Mouse (Mus musculus): Measurements from ENCODE around the gene Parp2. TPM values are rescaled to one million over a fixed set of nuclear protein-coding genes. Genes with fewer than 3 reads are reported as not detected.

Gene Parp2
- polyA plus RNA-seq (2015; fragmentation: Nextera tagmentation; extraction: Ambion mirVana) = 53.3 and 56.7 TPM in 2 replicates

- Histone ChIP-seq H3K9ac (replicated peaks; ENCODE audit: low read depth, low read length) (peak within 1 kb of the TSS; percentile 79), H3K4me3 (replicated peaks; ENCODE audit: low read length) (peak within 1 kb of the TSS; percentile 64), H3K9me3 (ENCODE audit: control insufficient read depth, low read length) (no peaks in the 10 kb centered on the region), H3K27me3 (replicated peaks; ENCODE audit: control insufficient read depth, insufficient read depth, low read length) (no peaks in the 10 kb centered on the region), H3K36me3 (ENCODE audit: control insufficient read depth, insufficient read depth) (no peaks in the 10 kb centered on the region; the same call in 1 of the 2 replicates), H3K4me1 (replicated peaks; ENCODE audit: control insufficient read depth, insufficient read depth, low read length) (peaks cover 3% of the 10 kb centered on the region; the same call in 1 of the 2 replicates), H3K4me2 (ENCODE audit: low read length) (peak within 1 kb of the TSS; percentile 76), H3K27ac (ENCODE audit: low read length) (peak within 1 kb of the TSS; percentile 94)
- WGBS = under 1% methylated on average over 42 of the region's 42 CpGs
- ATAC-seq = peak; percentile 98
Observed at GRCm38 (mm10) chr14:50807487-50808072, at the start of gene Parp2, which contains the start of gene Ccnb1ip1. Gene Parp2, plus strand, starts transcription at chr14:50807841. Gene Ccnb1ip1, minus strand, starts transcription at chr14:50807732.

DNA sequence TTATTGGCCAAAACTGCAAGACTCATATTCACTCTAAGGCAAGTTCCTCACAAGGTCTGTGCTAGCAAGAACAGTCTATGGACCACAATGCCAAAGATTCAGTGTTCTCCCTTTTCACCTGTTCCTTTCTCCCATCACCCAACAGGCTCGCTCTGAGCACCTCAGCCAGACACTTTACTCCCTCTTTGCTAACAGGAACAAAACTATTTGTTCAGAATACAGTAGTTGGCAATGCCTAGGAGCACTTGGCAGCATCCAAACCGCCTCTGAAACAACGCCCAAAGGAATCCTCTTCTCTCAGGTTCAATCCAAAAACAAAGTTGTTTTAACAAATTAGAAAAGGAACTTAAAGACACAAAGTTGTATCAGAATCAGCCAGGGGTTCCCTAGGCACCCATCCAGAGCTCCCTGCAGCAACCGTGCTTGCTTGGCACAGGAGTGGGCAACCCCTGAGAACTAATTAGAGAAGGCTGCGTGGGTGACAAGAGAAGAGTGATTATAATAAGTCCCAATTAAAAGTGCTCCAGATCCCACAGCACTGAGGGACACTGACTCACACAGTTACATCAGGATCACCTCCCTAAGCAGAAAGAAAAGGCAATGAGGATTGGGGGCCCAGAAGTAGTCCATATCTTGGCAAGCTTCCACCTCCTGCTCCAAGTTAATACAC, 49.1 kb upstream of the Parp2 start:
- Histone ChIP-seq H3K4me3 (replicated peaks; ENCODE audit: low read length) (no peak overlapping the region), H3K27me3 (replicated peaks; ENCODE audit: control insufficient read depth, insufficient read depth, low read length) (no peaks in the 10 kb centered on the region), H3K4me2 (ENCODE audit: low read length) (no peak overlapping the region), H3K9me3 (ENCODE audit: control insufficient read depth, low read length) (no peaks in the 10 kb centered on the region), H3K9ac (replicated peaks; ENCODE audit: low read depth, low read length) (no peak overlapping the region), H3K27ac (ENCODE audit: low read length) (no peak overlapping the region), H3K36me3 (ENCODE audit: control insufficient read depth, insufficient read depth) (no peaks in the 10 kb centered on the region), H3K4me1 (replicated peaks; ENCODE audit: control insufficient read depth, insufficient read depth, low read length) (no peaks in the 10 kb centered on the region)
- WGBS = 43% methylated on average over 5 of the region's 5 CpGs
- no peak; the same call in 1 of the 2 replicates for ATAC-seq

DNA sequence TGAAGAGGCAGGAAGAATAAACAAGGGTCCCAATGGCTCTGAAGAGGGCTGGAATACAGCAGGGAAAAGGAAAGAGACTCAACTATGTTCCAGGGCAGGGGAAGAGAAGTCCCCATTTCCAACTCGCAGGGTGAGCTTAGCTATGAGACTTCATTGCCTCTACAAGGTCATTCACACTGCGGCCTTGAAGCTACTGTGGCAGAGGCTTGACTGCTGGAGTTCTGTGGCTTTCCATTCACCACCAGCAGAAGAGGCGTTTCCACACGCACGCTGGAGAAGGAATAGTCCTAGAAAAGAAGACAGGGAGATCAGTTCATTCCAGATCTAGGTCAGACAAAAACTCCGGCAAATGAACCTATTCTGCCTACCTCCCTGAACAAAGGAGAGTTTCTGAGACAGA, 41.9 kb upstream of the Parp2 start:
- Histone ChIP-seq H3K9me3 (ENCODE audit: control insufficient read depth, low read length) (no peaks in the 10 kb centered on the region), H3K9ac (replicated peaks; ENCODE audit: low read depth, low read length) (no peak overlapping the region), H3K27ac (ENCODE audit: low read length) (no peak overlapping the region), H3K27me3 (replicated peaks; ENCODE audit: control insufficient read depth, insufficient read depth, low read length) (no peaks in the 10 kb centered on the region), H3K36me3 (ENCODE audit: control insufficient read depth, insufficient read depth) (peaks cover 21% of the 10 kb centered on the region), H3K4me1 (replicated peaks; ENCODE audit: control insufficient read depth, insufficient read depth, low read length) (no peaks in the 10 kb centered on the region), H3K4me2 (ENCODE audit: low read length) (no peak overlapping the region), H3K4me3 (replicated peaks; ENCODE audit: low read length) (no peak overlapping the region)
- 93% methylated on average over 6 of the region's 6 CpGs for WGBS
- ATAC-seq = no peak

DNA sequence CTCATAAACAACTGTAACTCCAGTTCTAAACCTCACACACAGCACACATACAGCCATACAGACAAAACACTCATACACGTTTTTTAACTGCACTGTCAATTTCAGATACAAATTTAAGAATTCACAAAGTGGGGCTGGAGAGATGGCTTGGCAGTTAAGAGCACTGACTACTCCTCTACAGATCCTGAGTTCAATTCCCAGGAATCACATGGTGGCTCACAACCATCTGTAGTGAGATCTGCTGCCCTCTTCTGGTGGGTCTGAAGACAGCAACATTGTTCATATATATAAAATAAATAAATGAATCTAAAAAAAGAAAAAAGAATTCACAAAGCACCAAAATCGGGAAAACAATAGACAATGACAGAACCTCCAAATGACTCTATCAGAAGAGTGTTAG, 36.3 kb upstream of the Parp2 start:
- 87% methylated on average over 2 of the region's 2 CpGs for WGBS
- H3K9ac ChIP-seq (replicated peaks; ENCODE audit: low read depth, low read length) = no peak overlapping the region
- H3K4me2 ChIP-seq (ENCODE audit: low read length) = no peak overlapping the region
- no peaks in the 10 kb centered on the region for H3K9me3 ChIP-seq (ENCODE audit: control insufficient read depth, low read length)
- H3K36me3 ChIP-seq (ENCODE audit: control insufficient read depth, insufficient read depth) = peaks cover 43% of the 10 kb centered on the region
- H3K4me3 ChIP-seq (replicated peaks; ENCODE audit: low read length) = no peak overlapping the region
- no peaks in the 10 kb centered on the region for H3K27me3 ChIP-seq (replicated peaks; ENCODE audit: control insufficient read depth, insufficient read depth, low read length)
- H3K27ac ChIP-seq (ENCODE audit: low read length) = no peak overlapping the region
- no peak for ATAC-seq
- H3K4me1 ChIP-seq (replicated peaks; ENCODE audit: control insufficient read depth, insufficient read depth, low read length) = no peaks in the 10 kb centered on the region

GRCm38 (mm10) chr14:50782166-50782565, 25.5 kb upstream of the Parp2 start:
- peaks cover 8% of the 10 kb centered on the region for H3K4me1 ChIP-seq (replicated peaks; ENCODE audit: control insufficient read depth, insufficient read depth, low read length)
- H3K4me3 ChIP-seq (replicated peaks; ENCODE audit: low read length) = no peak overlapping the region
- 0 out of 2 replicates have a peak, but pooled peaks cover 3% of the 10 kb centered on the region for H3K9me3 ChIP-seq (ENCODE audit: control insufficient read depth, low read length)
- H3K36me3 ChIP-seq (ENCODE audit: control insufficient read depth, insufficient read depth) = peaks cover 17% of the 10 kb centered on the region
- no peak overlapping the region for H3K9ac ChIP-seq (replicated peaks; ENCODE audit: low read depth, low read length)
- H3K27me3 ChIP-seq (replicated peaks; ENCODE audit: control insufficient read depth, insufficient read depth, low read length) = no peaks in the 10 kb centered on the region
- H3K27ac ChIP-seq (ENCODE audit: low read length) = no peak overlapping the region
- WGBS = 98% methylated on average over 3 of the region's 3 CpGs
- H3K4me2 ChIP-seq (ENCODE audit: low read length) = no peak overlapping the region
- no peak for ATAC-seq

GRCm38 (mm10) chr14:50784391-50785250, 23.0 kb upstream of the Parp2 start:
- 22% methylated on average over 16 of the region's 16 CpGs for WGBS
- H3K27me3 ChIP-seq (replicated peaks; ENCODE audit: control insufficient read depth, insufficient read depth, low read length) = no peaks in the 10 kb centered on the region
- peak overlapping the region; percentile 77 for H3K4me3 ChIP-seq (replicated peaks; ENCODE audit: low read length)
- peaks cover 15% of the 10 kb centered on the region for H3K36me3 ChIP-seq (ENCODE audit: control insufficient read depth, insufficient read depth)
- H3K9ac ChIP-seq (replicated peaks; ENCODE audit: low read depth, low read length) = peak overlapping the region; percentile 73
- H3K4me1 ChIP-seq (replicated peaks; ENCODE audit: control insufficient read depth, insufficient read depth, low read length) = peaks cover 8% of the 10 kb centered on the region
- H3K4me2 ChIP-seq (ENCODE audit: low read length) = peak overlapping the region; percentile 49
- 0 out of 2 replicates have a peak, but pooled peaks cover 3% of the 10 kb centered on the region for H3K9me3 ChIP-seq (ENCODE audit: control insufficient read depth, low read length)
- ATAC-seq = no peak
- H3K27ac ChIP-seq (ENCODE audit: low read length) = peak overlapping the region; percentile 82

DNA sequence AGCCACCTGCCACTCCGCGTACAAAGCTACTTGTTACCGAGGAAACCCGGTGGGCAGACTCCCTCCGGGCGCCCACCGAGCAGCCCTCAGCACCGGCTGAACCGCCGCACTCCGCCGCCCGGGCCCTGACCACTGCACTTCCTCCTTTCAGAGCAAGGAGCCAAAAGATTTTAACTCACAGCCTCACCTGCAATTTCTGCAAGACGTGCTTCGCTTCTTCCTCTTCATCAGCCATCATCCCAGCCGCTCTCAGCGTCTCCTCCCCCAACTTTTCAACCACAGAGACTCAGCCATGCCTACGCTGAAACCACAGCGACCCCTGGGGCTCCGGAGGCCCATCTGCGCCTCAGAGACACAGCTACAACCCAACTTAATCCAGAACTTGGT, 22.4 kb upstream of the Parp2 start, which contains the start of gene Ttc5:
Gene Ttc5 (minus strand): TSS at position 269 of the 387 bp plus-strand sequence.
- Histone ChIP-seq H3K9me3 (ENCODE audit: control insufficient read depth, low read length) (0 out of 2 replicates have a peak, but pooled peaks cover 3% of the 10 kb centered on the region), H3K9ac (replicated peaks; ENCODE audit: low read depth, low read length) (peak within 1 kb of the TSS; percentile 73), H3K36me3 (ENCODE audit: control insufficient read depth, insufficient read depth) (peaks cover 13% of the 10 kb centered on the region), H3K4me1 (replicated peaks; ENCODE audit: control insufficient read depth, insufficient read depth, low read length) (peaks cover 8% of the 10 kb centered on the region), H3K27me3 (replicated peaks; ENCODE audit: control insufficient read depth, insufficient read depth, low read length) (no peaks in the 10 kb centered on the region), H3K4me3 (replicated peaks; ENCODE audit: low read length) (peak within 1 kb of the TSS; percentile 77), H3K4me2 (ENCODE audit: low read length) (peak within 1 kb of the TSS; percentile 49), H3K27ac (ENCODE audit: low read length) (peak within 1 kb of the TSS; percentile 82)
- whole genome bisulfite sequencing = 0% methylated on average over 21 of the region's 21 CpGs
- peak; percentile 98 for ATAC-seq

- no peak overlapping the region for H3K4me3 ChIP-seq (replicated peaks; ENCODE audit: low read length)
- no peak overlapping the region for H3K9ac ChIP-seq (replicated peaks; ENCODE audit: low read depth, low read length)
- no peak overlapping the region for H3K27ac ChIP-seq (ENCODE audit: low read length)
- 9% methylated on average over 2 of the region's 2 CpGs for WGBS
- H3K36me3 ChIP-seq (ENCODE audit: control insufficient read depth, insufficient read depth) = no peaks in the 10 kb centered on the region
- no peak overlapping the region for H3K4me2 ChIP-seq (ENCODE audit: low read length)
- ATAC-seq = no peak
- no peaks in the 10 kb centered on the region for H3K9me3 ChIP-seq (ENCODE audit: control insufficient read depth, low read length)
- peaks cover 7% of the 10 kb centered on the region for H3K4me1 ChIP-seq (replicated peaks; ENCODE audit: control insufficient read depth, insufficient read depth, low read length)
- H3K27me3 ChIP-seq (replicated peaks; ENCODE audit: control insufficient read depth, insufficient read depth, low read length) = no peaks in the 10 kb centered on the region
Observed at GRCm38 (mm10) chr14:50788157-50788556, 19.5 kb upstream of the Parp2 start.
